Mouse (Mus musculus) heart, adult 2 months (tissue): ENCODE measurements around the gene Dck.

Source experiments
- CTCF ChIP-seq: fragments of 200-600 bp; IDR thresholded peaks from 2 replicates; pipeline ENCODE4 v1.8.1; 2022; ENCODE audit warnings: antibody characterized with exemption, mild to moderate bottlenecking, moderate library complexity
- EP300 ChIP-seq: fragments of 200-500 bp; IDR thresholded peaks from 2 replicates; pipeline ENCODE4 v1.6.1; 2011; ENCODE audit warnings: low read depth, low read length, control low read depth; ENCODE audit not compliant: insufficient read depth
- POLR2A ChIP-seq: fragments of 200-500 bp; IDR thresholded peaks from 2 replicates; pipeline ENCODE4 v1.6.1; 2011; ENCODE audit warnings: mild to moderate bottlenecking, low read depth, low read length, control low read depth; ENCODE audit not compliant: insufficient read depth

DNA sequence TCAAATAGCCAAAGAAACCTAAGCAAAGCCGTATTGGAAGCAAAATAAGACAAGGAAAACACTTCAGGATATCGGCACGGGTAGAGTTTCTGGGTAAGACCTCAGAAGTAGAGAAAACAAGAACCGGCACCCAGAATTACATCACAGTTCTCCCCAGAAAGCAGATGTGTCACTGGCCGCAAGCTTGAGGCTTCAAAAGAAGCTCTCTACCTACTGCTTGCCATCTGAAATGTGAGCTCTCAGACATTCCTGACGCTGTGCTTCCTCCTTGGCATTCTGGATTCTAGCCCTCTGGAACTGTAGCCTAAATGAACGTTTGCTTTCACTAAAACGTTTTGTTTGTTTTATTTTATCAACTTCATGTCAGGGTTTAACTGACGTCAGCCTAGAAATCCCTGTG lies 25.9 kb downstream of the Dck start:
- TF ChIP-seq CTCF (no peak), POLR2A (no peak), EP300 (no peak)
